Mouse (Mus musculus) E14TG2a.4 (cell line): ENCODE results near the gene Mgat4d.
"Not testable (repeated sequence)": the region's sequence is repeated elsewhere in the genome, so short reads cannot be mapped to it uniquely, and the experiment has no call there.

Source experiments
- H3K27me3 ChIP-seq: 2 replicates; pipeline ENCODE4 v1.6.1; 2014; ENCODE audit warnings: low read length, control low read depth; ENCODE audit not compliant: insufficient read depth
- H3K36me3 ChIP-seq: 2 replicates; pipeline ENCODE4 v1.6.1; 2014; ENCODE audit warnings: low read length, control low read depth; ENCODE audit not compliant: insufficient read depth
- H3K4me1 ChIP-seq: replicated peaks from 2 replicates; pipeline ENCODE4 v1.6.1; 2014; ENCODE audit warnings: low read depth, low read length, control low read depth
- H3K4me3 ChIP-seq: replicated peaks from 2 replicates; pipeline ENCODE4 v1.5.1; 2014; ENCODE audit warnings: mild to moderate bottlenecking, low read length
- H3K9me3 ChIP-seq: 2 replicates; pipeline ENCODE4 v1.6.1; 2014; ENCODE audit warnings: low read length, control low read depth
- CTCF ChIP-seq: conservative IDR thresholded peaks from 2 replicates; pipeline ENCODE4 v1.5.1; 2014; ENCODE audit warnings: low read length
- NANOG ChIP-seq: IDR thresholded peaks from 2 replicates; pipeline ENCODE4 v1.6.1; 2014; ENCODE audit warnings: borderline replicate concordance, low read length, mixed read lengths
- POU5F1 ChIP-seq: IDR thresholded peaks from 2 replicates; pipeline ENCODE4 v1.6.1; 2014; ENCODE audit warnings: low read length, borderline replicate concordance

Gene Mgat4d

DNA sequence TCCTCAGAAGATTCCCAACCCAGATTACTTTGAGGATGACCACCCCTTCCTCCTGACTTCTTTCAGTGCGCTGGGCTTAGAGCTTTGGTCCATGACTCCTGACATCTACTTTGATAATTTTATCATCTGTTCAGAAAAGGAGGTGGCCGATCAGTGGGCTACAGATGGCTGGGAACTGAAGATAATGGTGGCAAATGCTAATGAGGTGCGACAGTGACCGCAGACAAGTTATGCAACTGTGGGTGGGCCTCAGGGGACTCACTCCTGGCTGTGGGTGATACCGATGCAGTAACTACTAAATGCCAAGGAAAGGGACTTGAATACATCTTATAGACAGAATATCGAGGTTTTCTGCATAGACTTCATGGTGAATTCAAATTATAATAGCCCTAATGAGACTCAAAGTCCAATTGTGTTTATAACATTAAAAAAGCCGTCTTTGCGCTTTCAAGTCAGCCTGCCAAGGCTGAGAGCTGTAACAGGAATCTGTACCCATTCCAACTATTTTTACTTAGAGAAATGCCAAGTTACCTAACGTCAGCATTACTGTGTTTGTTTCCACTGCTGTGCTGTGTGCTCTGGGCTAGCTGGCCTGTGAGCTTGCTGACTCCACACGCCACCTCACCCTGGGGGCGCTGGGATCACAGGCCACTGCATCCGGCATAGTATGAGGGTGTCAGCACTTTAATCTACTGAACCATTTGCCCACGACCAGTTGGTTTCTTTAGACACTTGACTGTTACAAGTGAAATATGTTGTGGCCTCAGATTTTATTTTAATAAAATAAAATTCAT lies 75.0 kb downstream of the Mgat4d start:
- Histone ChIP-seq H3K27me3 (no peaks in the 10 kb centered on the region), H3K4me1 (peaks cover 29% of the 10 kb centered on the region), H3K36me3 (peaks cover 4% of the 10 kb centered on the region; the same call in 1 of the 2 replicates), H3K9me3 (no peaks in the 10 kb centered on the region), H3K4me3 (no peak overlapping the region)
- TF ChIP-seq CTCF (no peak), NANOG (no peak), POU5F1 (no peak)

GRCm38 (mm10) chr8:83425202-83425601 lies 76.9 kb downstream of the Mgat4d start:
- Histone ChIP-seq H3K4me3 (no peak overlapping the region), H3K27me3 (no peaks in the 10 kb centered on the region), H3K9me3 (no peaks in the 10 kb centered on the region), H3K4me1 (peaks cover 40% of the 10 kb centered on the region), H3K36me3 (peaks cover 4% of the 10 kb centered on the region)
- TF ChIP-seq NANOG (no peak), CTCF (no peak), POU5F1 (no peak)

GRCm38 (mm10) chr8:83426104-83426759 lies 78.0 kb downstream of the Mgat4d start:
- Histone ChIP-seq H3K4me1 (peaks cover 40% of the 10 kb centered on the region), H3K9me3 (no peaks in the 10 kb centered on the region), H3K4me3 (no peak overlapping the region), H3K36me3 (peaks cover 9% of the 10 kb centered on the region), H3K27me3 (no peaks in the 10 kb centered on the region)
- TF ChIP-seq NANOG = no peak
- TF ChIP-seq POU5F1 = no peak
- TF ChIP-seq CTCF = no peak

GRCm38 (mm10) chr8:83426949-83427348 lies 78.7 kb downstream of the Mgat4d start:
- peaks cover 40% of the 10 kb centered on the region for H3K4me1 ChIP-seq
- no peak for TF ChIP-seq CTCF
- peaks cover 9% of the 10 kb centered on the region for H3K36me3 ChIP-seq
- no peak overlapping the region for H3K4me3 ChIP-seq
- H3K27me3 ChIP-seq = no peaks in the 10 kb centered on the region
- no peaks in the 10 kb centered on the region for H3K9me3 ChIP-seq

GRCm38 (mm10) chr8:83428621-83429020 lies 80.3 kb downstream of the Mgat4d start:
- H3K36me3 ChIP-seq = peaks cover 14% of the 10 kb centered on the region
- H3K27me3 ChIP-seq, H3K9me3 ChIP-seq: not testable (repeated sequence)
- H3K4me1 ChIP-seq = peaks cover 40% of the 10 kb centered on the region
- H3K4me3 ChIP-seq = peak overlapping the region; percentile 56; the same call in 1 of the 2 replicates

DNA sequence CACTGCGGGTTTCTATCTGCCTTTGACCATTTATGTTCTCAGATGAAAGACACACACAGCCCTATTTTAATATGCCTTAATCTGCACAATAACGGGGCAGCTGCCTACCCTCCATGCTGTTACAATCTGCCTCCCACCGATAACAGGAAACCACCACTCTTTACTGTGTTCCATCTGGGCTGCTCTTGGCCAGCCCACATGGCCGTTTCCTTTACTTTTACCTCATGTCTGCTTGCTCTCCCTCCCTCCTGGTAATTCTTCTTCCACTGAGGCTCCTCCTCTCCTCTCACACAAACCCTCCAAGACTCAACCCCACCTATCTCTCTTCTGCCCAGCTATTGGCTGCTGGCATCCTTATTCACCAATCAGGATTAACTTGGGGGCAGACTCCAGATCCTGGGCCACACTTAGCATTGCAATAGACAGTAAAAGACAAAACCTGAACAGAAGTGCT lies 80.8 kb downstream of the Mgat4d start:
- TF ChIP-seq CTCF = no peak
- TF ChIP-seq POU5F1 = no peak
- no peak for TF ChIP-seq NANOG
- Histone ChIP-seq H3K27me3 (no peaks in the 10 kb centered on the region), H3K36me3 (peaks cover 19% of the 10 kb centered on the region), H3K9me3 (no peaks in the 10 kb centered on the region), H3K4me3 (peak overlapping the region; percentile 56), H3K4me1 (peaks cover 40% of the 10 kb centered on the region)
